Mouse (Mus musculus): Measurements from ENCODE around the gene Acy3.

- no peak for TF ChIP-seq EP300 (optimal IDR thresholded peaks at IDR 0.05)
- TF ChIP-seq CTCF (IDR thresholded peaks at IDR 0.05; ENCODE audit: low read depth): no peak
These were observed 17.3 kb downstream of the Acy3 start for GRCm38 (mm10) chr19:4003641-4004040.

Measured in stomach, postnatal 0 days (tissue).